Mouse (Mus musculus): ENCODE measurements around the gene Galk2.

Galk2 gene

DNA sequence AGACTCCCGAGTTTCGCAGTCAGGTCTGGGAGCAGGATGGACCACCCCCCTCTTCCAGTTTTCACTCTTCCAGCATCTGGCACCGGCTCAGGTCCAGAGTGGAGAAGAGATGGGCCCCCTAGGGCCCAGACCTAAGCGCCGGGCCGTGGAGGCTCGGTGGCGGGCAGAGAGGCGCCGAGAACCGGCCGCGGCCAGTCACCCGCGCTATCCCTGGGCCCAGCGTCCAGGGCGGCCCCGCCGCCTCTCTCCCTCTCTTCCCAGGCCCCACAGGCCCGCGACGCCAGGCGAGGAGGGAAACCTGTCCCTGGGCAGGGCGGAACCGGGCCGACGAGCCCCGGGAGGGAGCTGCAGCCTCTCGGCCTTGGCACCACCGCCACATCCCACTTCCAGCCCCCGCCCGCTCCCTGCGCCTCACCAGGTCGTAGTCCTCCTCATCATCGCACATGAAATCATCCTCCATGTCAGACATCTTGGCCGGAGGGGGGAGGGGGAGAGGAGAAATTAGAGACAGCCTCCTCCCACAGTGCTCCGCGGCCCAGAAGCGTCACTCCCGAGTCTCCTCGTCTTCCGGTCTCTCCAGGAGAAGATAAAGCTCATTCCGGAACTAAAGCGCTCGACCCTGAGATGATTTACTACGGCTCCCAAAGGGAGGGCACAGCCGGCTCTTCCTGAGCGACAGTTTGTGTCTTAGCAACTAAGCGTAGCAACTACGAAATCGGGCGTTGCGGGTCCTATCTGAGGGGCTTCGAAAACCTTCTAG is at the start of gene Galk2, which contains the start of gene Cops2:
TSS of gene Galk2 (plus strand) at position 589 of the 760 bp plus-strand sequence.
TSS of gene Cops2 (minus strand) at position 619 of the 760 bp plus-strand sequence.
- peak; percentile 90 to 93 for DNase-seq (ENCODE audit: low spot score in 2 of 2)

DNA sequence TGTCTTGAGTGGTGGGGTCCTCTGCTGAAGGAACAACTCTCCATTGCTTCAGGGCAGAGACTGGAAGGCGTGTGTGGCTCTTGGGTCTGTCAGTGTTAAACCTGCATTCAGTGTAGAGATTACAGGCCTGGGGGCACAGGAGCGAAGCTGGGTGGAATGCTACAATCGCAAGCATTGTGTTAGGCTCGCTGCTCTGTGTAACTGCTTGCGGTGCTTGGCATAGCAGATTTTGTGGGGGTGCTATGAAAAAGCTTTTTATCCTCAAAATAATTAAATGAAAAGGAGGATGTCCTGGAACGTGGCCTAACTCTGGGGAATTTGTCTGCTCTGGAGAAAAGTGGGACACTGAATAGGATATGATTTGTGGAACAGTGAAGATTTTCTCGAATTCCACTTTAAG is 49.4 kb upstream of the Galk2 start:
- no peak for DNase-seq (ENCODE audit: low spot score in 2 of 2)

DNA sequence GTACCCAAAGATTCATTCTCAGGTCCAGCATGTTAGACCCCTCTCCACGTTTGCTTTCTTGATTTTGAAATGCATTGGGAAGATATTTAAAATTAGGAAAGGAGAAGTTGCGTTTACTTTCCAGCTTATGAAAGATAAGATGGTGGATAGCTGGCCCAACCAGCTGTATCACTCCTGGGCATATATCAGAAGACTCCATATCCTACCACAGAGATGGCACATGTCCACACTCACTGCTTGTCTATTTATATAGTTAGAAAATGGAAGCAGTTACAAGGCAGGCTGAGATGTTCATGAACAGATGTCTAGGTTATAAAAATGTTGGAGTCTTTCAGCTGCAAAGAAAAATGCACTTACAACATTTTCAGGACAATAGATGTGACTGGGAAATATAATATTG is 47.6 kb upstream of the Galk2 start:
- DNase-seq (ENCODE audit: low spot score in 2 of 2): no peak

DNA sequence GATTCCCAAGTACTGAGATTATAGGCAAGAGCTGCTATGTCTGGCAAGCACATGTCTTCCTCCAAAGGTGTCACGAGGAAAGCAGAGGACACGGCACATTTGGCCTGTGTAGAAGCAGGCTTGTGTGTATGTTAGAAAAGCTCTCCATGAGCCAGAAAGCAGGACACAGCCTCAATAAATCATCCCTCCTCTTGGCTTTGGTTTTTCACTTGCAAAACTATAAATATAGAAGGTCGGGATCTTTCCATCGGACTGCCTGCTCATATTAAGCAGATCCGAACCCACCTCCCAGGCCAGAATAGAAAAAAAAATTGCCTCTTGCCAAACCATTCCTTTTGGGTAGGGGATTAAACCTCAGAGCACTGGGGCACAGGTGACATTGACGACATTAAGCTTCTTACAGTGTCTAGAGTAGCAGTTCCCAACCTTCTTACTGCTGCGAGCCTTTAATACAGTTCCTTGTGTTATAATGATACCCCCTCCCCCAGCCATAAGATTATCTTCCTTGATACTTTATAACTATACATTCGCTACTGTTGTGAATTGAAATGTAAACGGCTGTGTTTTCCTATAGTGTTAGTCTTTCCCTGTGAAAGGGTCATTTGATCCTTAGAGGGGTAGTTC is 44.8 kb upstream of the Galk2 start:
- DNase-seq (ENCODE audit: low spot score in 2 of 2): no peak

DNA sequence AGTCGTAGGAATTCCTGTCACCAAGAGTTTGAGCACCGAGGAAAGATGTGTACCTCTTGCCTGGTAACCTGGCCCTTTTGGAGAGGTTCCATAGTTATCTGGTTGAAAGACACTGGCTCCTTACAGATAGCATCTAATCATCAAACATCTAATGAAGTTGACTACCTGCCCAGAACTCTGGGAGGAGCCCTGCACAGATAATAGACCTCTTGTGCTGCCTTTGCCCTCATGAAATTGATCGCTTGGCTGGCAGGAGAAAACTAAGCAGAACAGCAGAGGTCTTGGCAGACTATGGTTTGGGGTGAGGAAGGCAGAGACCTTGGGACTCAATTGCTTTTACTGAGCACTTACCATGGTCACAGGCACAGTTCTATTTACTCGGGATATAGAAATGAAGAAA is 38.5 kb upstream of the Galk2 start:
- DNase-seq (ENCODE audit: low spot score in 2 of 2): no peak

DNA sequence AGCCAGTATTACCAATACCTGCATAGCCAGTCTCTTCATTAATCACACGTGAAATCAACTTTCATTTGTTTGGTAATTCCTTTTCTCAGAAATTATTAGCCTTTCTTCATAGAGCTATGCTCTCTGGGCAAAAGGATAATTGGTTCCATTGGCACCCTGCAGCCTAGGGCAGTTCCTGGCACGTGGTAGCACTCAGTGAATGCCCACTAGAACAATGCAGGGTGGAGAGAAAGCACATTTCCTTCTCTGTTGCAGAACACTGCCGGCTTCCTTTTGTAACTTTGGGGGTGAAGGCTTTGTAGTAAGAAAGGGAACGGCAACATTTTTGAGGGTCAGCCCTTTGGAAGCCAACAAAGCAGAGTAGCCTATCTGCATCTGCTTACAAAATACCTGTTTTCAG is 32.7 kb upstream of the Galk2 start:
- DNase-seq (ENCODE audit: low spot score in 2 of 2): no peak

DNA sequence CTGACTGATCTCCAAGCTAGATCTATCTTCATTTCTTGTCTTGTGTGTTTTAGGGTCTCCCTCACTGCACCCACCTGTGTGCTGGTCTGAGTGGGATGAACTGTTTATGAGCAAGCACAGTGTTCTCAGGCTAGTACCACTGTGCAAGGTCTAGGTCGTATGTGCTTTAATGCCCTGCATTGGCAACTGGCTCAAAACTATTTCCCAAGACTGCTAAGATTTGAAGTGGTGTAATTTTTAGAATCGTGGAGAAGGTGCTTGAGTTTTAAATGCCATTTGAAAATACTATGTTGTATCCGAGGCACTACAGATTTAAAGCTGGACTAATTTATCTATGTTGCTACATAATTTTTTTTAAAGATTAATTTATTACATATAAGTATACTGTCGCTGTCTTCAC is 31.0 kb upstream of the Galk2 start:
- DNase-seq (ENCODE audit: low spot score in 2 of 2): no peak

DNA sequence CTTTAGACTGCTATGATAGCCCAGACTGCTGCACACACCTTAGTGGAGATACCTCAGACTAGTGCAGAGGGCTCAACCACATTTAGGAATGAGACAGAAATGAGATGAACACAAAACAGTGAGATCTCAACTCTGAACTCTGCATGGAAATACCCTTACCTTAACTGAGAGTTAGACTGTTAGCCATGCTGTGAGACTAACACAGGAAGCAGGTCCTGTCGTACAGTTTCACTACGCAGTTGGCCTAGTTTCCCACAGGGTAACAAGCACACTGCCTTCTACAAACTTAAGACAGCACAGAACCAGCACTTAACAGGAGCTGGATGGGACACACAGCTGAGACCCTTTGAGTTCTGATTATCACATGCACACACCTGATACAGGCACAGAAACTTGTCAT is 29.0 kb upstream of the Galk2 start:
- DNase-seq (ENCODE audit: low spot score in 2 of 2): no peak

DNA sequence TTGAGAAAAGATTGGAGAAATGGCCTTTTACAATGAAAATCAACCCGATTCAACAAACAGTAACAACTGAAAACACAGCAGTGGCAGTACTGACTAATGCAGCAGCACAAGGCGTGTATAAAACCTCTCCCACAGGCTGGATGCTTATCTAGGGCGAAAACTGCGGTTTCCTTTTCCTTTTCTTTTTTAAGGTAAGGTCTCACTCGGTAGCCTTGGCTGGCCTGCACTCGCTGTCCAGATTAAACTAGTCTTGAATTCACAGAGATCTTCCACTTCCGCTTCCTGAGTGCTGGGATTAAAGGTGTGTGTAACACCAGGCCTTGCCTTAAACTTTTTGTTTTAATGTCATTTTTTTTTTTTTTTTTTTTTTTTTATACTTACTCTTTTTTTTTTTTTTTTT is 20.8 kb upstream of the Galk2 start:
- DNase-seq (ENCODE audit: low spot score in 2 of 2): no peak

DNA sequence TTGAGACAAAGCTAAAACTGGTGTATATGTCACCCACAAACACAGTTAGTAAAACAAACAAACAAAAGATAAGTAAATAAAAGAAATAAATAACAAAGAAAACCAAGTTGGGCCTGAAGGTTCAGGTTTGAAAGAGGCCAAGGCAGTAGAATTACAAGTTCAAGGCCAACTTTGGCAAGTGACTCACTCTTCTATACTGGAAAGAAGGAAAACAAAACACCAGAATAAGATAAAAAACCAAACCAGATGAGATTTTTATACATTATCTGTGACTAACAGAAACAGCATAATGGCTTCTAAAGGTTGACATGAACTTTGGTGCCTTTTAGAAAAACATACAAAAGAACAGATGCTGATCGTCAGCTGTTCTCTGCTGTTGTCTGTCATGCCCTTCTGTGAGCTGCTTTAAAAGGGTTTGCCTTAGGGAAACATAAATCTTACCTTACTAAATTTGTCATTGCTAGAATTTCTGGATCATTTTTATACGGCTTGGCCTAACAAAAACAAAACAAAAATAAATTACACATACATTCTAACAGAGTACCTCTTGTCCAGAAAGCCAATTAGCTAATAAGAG is 20.1 kb upstream of the Galk2 start:
- no peak for DNase-seq (ENCODE audit: low spot score in 2 of 2)

DNA sequence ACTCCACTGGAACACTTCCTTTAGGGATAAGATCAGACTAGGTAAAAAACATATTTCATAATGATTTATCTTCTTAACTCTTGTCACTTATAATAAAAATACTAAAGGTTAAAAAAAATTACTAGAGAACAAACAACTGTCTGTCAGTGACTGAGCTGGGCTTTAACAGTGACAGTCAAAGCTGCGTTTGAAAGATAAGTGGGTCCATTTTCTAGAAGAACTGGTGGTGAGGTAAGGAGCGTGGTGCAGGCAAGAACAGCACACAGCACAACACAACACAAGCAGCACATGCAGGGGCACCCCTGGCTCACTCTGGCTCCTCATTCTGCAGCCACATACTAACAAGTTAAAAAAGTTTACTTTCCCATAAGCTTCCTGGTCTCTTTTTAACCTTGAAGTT is 7.7 kb upstream of the Galk2 start:
- no peak for DNase-seq (ENCODE audit: low spot score in 2 of 2)

DNA sequence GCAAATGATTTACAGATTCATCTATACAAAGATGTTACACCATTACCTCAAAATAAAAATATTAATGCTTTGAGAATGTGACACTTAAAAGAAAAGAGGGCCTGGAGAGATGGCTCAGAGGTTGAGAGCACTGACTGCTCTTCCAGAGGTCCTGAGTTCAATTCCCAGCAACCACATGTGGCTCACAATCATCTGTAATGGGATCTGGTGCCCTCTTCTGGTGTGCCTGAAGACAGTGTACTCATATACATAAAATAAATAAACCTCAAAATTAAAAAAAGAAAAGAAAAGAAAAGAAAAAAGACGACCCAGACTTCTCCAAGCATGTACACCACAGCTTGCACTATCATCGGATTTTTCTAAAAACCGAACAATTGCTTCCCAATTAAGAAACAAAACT is 1.2 kb upstream of the Galk2 start:
- no peak for DNase-seq (ENCODE audit: low spot score in 2 of 2)

DNA sequence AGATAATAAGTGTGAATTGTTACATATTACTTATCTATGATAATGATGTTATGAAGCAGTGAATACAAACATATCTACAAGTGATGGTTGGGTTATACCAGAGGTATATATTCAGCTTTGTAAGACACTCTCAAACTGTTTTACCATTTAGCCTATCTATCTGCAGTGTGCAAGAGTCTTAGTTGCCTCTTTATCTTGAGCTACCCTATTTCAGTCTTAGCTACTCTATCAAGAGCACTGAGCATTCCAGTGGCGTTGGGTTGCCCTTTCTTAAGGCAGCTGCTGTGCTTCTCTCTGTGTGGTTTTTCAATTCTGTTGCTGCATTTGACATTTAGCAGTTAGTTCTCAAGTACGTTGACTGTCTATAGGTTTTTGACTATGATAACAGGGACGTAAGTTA is 4.9 kb downstream of the Galk2 start:
- no peak for DNase-seq (ENCODE audit: low spot score in 2 of 2)

DNA sequence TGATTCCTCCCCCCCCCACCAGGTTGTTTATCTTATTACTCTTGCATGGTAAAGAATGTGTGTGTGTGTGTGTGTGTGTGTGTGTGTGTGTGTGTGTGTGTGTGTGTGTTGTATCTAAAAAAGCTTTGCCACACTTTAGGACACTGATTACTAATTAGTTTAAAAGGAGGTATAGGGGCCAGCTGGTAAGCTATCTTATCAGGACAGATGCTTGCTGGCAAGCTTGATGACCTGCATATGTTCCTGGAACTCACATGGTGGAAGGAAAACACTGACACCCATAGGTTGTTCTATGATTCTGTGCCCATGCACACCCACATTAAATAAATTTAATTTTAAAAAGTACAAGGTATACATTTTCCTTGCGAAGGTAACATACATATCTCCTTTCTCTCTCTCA is 5.6 kb downstream of the Galk2 start:
- DNase-seq (ENCODE audit: low spot score in 2 of 2): no peak

DNA sequence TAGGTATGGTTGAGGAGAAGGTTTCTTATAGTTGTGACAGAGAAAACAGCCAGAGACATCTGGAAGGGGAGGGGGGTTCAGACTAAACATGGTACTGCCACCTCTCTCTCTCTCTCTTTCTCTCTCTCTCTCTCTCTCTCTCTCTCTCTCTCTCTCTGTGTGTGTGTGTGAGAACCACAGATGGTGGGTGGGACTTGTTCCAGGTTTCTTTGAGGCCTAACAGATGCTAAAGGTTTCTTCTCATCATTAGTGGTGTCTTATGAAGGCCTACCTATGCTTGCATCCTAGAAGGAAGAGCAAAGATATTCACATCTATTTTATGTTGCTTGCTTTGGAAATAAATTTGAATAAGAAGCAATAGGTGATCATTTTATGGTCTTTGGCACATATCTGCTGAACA is 6.7 kb downstream of the Galk2 start:
- DNase-seq (ENCODE audit: low spot score in 2 of 2): no peak

DNA sequence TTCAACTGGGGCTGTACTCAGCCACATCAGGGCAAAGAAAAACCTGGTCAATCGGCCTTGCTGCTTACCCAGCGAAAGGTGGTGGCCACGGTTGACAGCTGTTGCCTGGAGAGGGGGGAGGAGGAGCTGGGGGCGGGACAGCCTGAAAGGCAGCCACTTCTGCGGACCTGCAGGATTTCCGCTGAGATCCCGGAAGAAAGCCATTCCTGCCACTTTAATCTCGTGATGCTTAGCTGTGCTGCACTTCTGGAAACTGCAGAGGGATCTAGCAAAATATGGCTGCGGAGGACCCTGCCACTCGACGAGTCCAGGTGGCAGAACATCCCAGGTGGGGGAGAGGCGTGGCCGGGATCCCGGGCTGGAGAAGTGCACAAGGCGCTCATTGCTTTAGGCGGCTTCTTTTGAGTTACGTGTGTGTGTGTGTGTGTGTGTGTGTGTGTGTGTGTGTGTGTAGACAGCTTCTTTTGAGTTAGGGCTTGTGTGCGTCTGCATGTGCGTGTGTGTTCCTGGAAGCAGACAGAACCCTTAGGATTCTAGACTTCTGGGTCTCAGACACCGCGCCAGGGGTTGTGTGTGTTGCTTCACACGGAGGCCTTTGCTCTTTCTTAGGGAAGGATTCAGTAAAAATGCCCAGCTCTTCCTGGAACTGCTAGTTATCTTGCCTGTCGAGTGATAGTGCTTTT is 7.3 kb downstream of the Galk2 start:
- peak; percentile 53 to 60 for DNase-seq (ENCODE audit: low spot score in 2 of 2)

DNA sequence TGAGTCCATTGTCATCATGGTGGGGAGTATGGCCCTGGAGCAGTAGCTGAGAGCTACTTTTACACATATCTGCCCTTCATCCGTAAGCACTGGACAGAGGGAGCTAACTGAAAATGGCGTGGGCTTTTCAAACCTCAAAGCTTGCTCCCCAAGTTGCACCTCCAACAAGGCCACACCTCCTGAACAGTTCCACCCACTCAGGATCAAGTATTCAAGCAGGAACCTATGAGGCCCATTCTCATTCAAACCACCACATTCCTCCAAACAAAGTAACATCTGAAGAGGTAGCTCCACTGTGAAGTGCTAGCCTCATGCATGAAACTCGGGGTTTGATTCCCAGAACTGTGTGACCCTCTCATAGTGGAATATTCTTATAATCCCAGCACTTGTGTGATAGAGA is 9.4 kb downstream of the Galk2 start:
- DNase-seq (ENCODE audit: low spot score in 2 of 2): no peak

DNA sequence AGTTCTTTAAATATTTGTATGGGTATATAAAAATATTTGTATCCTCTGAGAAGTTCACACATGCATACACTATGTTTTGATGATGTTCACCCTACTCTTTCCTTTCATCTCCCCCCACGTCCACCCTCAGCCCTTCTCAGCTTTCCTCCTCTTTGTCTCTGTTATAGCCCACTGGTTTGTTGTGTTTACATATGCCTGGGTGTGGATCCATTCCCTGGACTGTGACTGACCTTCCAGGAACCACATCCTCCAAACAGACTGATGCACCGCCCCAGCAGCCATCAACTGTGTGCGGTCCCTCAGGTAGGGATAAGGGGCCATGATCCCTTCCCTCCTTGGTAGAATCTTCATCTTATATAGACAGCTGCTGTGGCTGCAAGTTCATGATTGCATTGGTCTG is 11.2 kb downstream of the Galk2 start:
- DNase-seq (ENCODE audit: low spot score in 2 of 2): no peak

DNA sequence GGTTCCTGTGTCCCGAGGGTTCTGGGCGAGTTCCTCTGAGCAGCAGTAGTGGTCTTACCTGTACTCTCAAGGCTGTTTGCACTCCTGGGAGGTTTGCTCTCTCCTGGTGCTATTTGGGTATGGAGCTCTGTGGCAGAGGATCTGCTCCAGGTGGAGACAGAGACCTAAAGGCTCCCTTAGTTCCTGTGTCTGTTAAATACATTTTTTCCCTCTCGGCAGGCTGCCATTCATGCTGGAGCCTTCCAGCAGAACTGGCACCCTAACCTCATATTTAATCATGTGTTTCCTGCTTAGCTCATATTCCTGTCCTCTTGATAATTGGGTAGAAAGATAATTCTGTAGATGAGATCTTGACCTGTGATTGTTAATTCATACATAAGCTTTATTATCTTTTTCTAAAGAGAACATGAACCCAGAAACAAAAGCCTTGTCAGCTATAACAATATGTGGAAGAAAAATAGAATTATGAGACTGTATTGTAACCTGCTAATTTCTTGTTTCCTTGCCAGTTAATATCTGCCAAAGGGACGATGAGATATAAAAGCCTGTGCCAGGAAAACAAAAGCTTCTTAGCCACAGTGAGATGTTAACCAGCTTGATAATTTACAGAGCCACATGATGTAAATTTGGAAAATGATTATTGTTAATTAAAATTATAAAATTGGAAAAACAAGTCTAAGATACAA is 27.1 kb downstream of the Galk2 start:
- no peak for DNase-seq (ENCODE audit: low spot score in 2 of 2)

DNA sequence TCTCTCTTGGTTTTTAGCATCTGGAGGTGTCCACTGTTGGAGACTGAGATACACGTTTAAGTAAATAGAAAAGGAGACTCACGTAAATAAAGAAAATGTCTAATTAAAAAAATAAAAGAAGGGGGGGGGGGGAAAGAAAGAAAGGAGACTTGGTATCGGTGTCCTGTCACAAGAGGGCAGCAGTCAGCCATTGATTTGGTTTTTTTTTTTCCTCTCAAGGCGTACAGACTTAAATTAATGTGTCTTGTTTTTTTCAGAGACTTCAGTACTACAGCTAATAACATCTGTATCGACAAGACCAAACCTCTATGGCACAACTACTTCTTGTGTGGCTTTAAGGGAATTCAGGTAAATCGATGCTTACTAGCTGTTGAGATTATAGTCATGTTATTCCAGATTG is 34.2 kb downstream of the Galk2 start:
- DNase-seq (ENCODE audit: low spot score in 2 of 2): no peak

DNA sequence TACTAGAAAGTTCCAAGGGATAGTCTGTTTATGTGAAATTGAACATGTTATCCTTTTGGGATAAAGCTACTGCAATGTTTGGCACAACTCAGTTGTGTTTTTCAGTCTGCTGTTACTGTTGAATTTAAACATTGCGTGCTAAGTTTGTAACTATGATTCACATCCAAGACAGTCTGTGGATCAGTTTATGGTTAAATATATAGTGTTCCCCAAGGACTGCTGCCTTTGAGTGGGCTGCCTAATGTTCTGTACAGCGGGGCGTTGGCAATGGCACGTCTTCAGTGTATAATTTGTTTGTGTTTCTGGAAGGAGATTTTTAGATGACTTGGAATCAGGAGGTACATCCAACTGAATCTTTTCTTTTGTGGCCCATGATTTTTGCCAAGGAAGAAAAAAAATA is 36.2 kb downstream of the Galk2 start:
- DNase-seq (ENCODE audit: low spot score in 2 of 2): no peak

DNA sequence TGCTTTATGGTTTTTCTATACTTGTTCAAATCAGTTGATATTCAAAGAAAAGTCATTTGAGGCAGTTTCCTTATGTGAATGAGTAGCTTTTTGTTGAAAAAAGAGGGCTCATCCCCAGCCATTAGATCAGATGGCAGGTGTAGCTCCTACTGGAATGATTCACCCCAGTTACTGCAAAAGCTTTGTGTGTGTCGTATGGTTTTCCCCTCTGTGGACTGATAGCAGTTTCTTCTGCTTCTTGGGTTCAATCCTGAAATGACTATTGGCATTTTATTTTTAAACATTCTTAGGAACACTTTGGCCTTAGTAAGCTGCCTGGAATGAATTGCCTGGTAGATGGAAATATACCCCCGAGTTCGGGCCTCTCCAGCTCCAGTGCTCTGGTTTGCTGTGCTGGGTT is 37.4 kb downstream of the Galk2 start:
- DNase-seq (ENCODE audit: low spot score in 2 of 2): no peak

Measured in natural killer cell, adult 2 months (primary cell).